Mouse (Mus musculus) cerebellum, adult 2 months (tissue): ENCODE measurements at regions not wholly inside any gene's neighbourhood (a gene's known extent, or its start where the extent isn't known, plus 50 kb on each side); places are given as distances from the start of the nearest gene placed in this dataset.

Source experiments
- DNase-seq, 2 experiments: peaks; one replicate each; pipeline ENCODE4 v3.0.0; 2021
- H3K27ac ChIP-seq: fragments of 200-500 bp; 2 replicates; pipeline ENCODE4 v1.5.1; 2012; ENCODE audit warnings: low read length, control low read depth, inconsistent platforms; ENCODE audit not compliant: insufficient read depth
- H3K27me3 ChIP-seq: fragments of 200-500 bp; 2 replicates; pipeline ENCODE4 v1.6.1; 2012; ENCODE audit warnings: inconsistent platforms, mild to moderate bottlenecking, low read length, moderate library complexity; ENCODE audit not compliant: control insufficient read depth, insufficient read depth
- H3K4me1 ChIP-seq: fragments of 200-500 bp; 2 replicates; pipeline ENCODE4 v1.6.1; 2011; ENCODE audit warnings: low read length; ENCODE audit not compliant: control insufficient read depth, insufficient read depth
- H3K4me3 ChIP-seq: fragments of 200-500 bp; replicated peaks from 2 replicates; pipeline ENCODE3; 2011; ENCODE audit warnings: mild to moderate bottlenecking, low read depth, low read length, control low read depth; ENCODE audit not compliant: insufficient read depth
- CTCF ChIP-seq: fragments of 200-500 bp; IDR thresholded peaks from 2 replicates; pipeline ENCODE4 v1.5.1; 2011; ENCODE audit warnings: low read depth, mild to moderate bottlenecking, control low read depth, low read length, moderate library complexity, borderline replicate concordance; ENCODE audit not compliant: insufficient read depth
- POLR2A ChIP-seq: fragments of 200-500 bp; IDR thresholded peaks from 2 replicates; pipeline ENCODE4 v1.6.1; 2011; ENCODE audit warnings: low read length, control low read depth, borderline replicate concordance; ENCODE audit not compliant: insufficient read depth
- WGBS: fragments of 180-500 bp; shearing (Covaris S2); methylation state at CpG from one replicate; pipeline ENCODE4 v1.1.7; 2018; 5-methylcytosine and 5-hydroxymethylcytosine counted together

- TF ChIP-seq CTCF: no peak
- TF ChIP-seq POLR2A: no peak
- H3K4me3 ChIP-seq: no peak overlapping the region
- DNase-seq: no peak
- no peaks in the 10 kb centered on the region; the same call in 1 of the 2 replicates for H3K27me3 ChIP-seq
- no peaks in the 10 kb centered on the region for H3K4me1 ChIP-seq
- H3K27ac ChIP-seq: no peak overlapping the region
- 42% methylated on average over 9 of the region's 9 CpGs for WGBS
These were observed 454.4 kb upstream of the Pou3f3 start for GRCm38 (mm10) chr1:42241172-42241571.

GRCm38 (mm10) chr1:42241601-42242220, 453.9 kb upstream of the Pou3f3 start:
- TF ChIP-seq POLR2A (no peak), CTCF (no peak)
- WGBS: 93% methylated on average over 11 of the region's 11 CpGs
- Histone ChIP-seq H3K4me3 (no peak overlapping the region), H3K27me3 (no peaks in the 10 kb centered on the region; the same call in 1 of the 2 replicates), H3K27ac (no peak overlapping the region), H3K4me1 (no peaks in the 10 kb centered on the region)
- DNase-seq: no peak

DNA sequence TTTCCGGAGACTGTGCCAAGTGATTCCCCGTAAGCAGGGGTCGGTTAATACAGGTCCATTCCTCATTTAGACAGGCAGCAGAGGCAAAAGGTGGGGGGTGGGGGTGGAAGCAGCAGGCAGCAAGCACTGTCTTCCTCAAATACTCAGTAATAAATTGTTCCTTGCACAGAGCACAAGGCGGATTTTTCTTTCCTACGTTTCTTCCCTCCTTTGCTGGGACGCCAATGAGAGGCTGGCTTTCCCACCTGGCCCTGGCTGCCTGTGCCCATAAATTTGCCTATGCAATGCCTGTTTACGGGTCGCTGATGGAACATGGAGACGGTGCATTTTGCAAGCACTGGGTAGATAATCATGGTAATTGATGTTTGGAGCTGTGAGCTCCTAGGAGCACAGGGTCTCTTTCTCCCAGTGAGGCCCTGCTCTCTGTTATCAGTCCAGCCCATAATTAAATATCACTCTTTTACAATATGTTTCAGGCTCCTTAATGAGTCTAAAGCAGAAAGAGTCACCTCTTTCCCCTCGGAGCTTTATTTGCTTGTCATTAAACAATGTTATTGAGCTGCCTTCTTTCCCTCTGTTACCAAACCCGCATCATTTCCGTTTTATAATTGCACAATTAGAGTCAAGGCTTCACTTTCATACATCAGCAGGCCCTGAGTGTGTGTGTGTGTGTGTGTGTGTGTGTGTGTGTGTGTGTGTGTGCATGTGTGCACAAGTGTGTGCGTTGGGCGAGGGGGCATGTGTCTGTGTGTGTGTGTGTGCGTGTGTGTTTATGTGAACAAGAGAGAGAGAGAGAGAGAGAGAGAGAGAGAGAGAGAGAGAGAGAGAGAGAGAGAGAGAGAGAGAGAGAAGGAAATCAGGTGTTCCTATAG, 452.7 kb upstream of the Pou3f3 start:
- no peak for DNase-seq
- H3K4me1 ChIP-seq: no peaks in the 10 kb centered on the region
- no peaks in the 10 kb centered on the region; the same call in 1 of the 2 replicates for H3K27me3 ChIP-seq
- 52% methylated on average over 15 of the region's 15 CpGs for WGBS
- H3K27ac ChIP-seq: no peak overlapping the region
- no peak for TF ChIP-seq POLR2A
- no peak for TF ChIP-seq CTCF
- H3K4me3 ChIP-seq: no peak overlapping the region

DNA sequence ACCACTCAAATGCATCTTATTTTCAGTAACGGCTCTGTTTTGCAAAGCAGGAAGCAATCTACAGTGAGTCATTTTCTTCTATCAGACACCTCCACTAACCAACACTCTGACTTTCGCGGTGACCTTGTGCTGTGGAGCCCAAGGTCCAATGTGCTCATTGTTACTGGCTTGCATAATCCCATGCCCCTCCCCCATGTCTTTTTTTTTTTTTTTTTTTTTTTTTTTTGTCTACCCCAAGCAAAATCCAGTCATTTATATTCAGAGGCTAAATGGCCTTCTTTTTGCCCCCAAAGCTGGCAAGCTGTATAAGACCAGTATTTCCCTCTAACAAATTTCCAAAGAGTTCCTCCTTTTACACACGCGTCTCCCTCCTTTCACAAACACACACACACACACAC, 452.1 kb upstream of the Pou3f3 start:
- Histone ChIP-seq H3K27ac (no peak overlapping the region), H3K27me3 (no peaks in the 10 kb centered on the region; the same call in 1 of the 2 replicates), H3K4me3 (no peak overlapping the region), H3K4me1 (no peaks in the 10 kb centered on the region)
- no peak for DNase-seq
- WGBS: 43% methylated on average over 5 of the region's 5 CpGs
- TF ChIP-seq CTCF (no peak), POLR2A (no peak)

GRCm38 (mm10) chr1:42243878-42244277, 451.7 kb upstream of the Pou3f3 start:
- no peak overlapping the region for H3K27ac ChIP-seq

GRCm38 (mm10) chr1:42252386-42252785, 443.2 kb upstream of the Pou3f3 start:
- no peak overlapping the region for H3K27ac ChIP-seq
- 77% methylated on average over 3 of the region's 3 CpGs for WGBS
- no peak for DNase-seq
- no peak for TF ChIP-seq CTCF
- no peak for TF ChIP-seq POLR2A
- H3K4me3 ChIP-seq: no peak overlapping the region
- no peaks in the 10 kb centered on the region for H3K27me3 ChIP-seq
- no peaks in the 10 kb centered on the region for H3K4me1 ChIP-seq

More at GRCm38 (mm10) chr1:42243878-42244277, 451.7 kb upstream of the Pou3f3 start:
- Histone ChIP-seq H3K27me3 (no peaks in the 10 kb centered on the region; the same call in 1 of the 2 replicates), H3K4me3 (no peak overlapping the region), H3K4me1 (no peaks in the 10 kb centered on the region)
- TF ChIP-seq CTCF (no peak), POLR2A (no peak)
- DNase-seq: no peak
- 10% methylated on average over 14 of the region's 14 CpGs for WGBS

- H3K4me3 ChIP-seq: no peak overlapping the region
- 75% methylated on average over 3 of the region's 3 CpGs for WGBS
- H3K27ac ChIP-seq: no peak overlapping the region
- TF ChIP-seq CTCF: no peak
- TF ChIP-seq POLR2A: no peak
- no peaks in the 10 kb centered on the region for H3K27me3 ChIP-seq
- no peak for DNase-seq
- H3K4me1 ChIP-seq: no peaks in the 10 kb centered on the region
These were observed 441.8 kb upstream of the Pou3f3 start for GRCm38 (mm10) chr1:42253786-42254185.

GRCm38 (mm10) chr1:42256911-42257595, 438.5 kb upstream of the Pou3f3 start:
- H3K27ac ChIP-seq: no peak overlapping the region

More at GRCm38 (mm10) chr1:42256911-42257595, 438.5 kb upstream of the Pou3f3 start:
- DNase-seq: no peak
- Histone ChIP-seq H3K4me1 (no peaks in the 10 kb centered on the region), H3K4me3 (no peak overlapping the region), H3K27me3 (no peaks in the 10 kb centered on the region)
- WGBS: 92% methylated on average over 10 of the region's 10 CpGs
- TF ChIP-seq POLR2A: no peak
- no peak for TF ChIP-seq CTCF
